Mouse (Mus musculus): ENCODE results near the gene Rnf224. TPM values are rescaled to one million over a fixed set of nuclear protein-coding genes. Genes with fewer than 3 reads are reported as not detected.
A peak's percentile ranks its signal among the peaks of the same experiment; 100 is the strongest.

The Rnf224 gene
- polyA plus RNA-seq, 1 experiment from 2014 or later: not detected

DNA sequence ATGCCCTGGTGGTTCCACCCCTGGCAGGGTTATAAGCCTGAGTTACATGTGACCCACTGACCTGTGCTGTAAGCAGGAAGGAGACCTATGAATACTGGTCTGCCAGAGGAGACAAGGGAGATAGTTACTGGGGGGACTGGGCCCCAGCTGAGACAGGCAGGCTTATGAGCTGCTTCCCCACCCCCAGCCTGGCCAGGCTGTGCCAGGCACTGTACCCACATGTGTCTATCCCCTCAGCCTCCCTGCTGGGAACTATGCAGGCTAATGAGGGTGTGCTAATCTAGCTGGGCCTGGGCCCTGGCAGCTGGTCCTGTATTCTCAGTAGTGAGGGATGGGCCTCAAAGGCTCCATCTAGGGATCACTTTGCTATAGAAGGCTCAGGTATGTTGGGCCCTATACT, 30.7 kb upstream of the Rnf224 start:
- Histone ChIP-seq H3K4me2 (ENCODE audit: low read depth, severe bottlenecking) (no peak overlapping the region), H3K9ac (ENCODE audit: low read length) (no peak overlapping the region), H3K27ac (replicated peaks; ENCODE audit: low read depth, low read length) (no peak overlapping the region), H3K36me3 (ENCODE audit: control insufficient read depth, insufficient read depth, low read length) (peaks cover 2% of the 10 kb centered on the region; the same call in 1 of the 2 replicates), H3K9me3 (ENCODE audit: control insufficient read depth, low read length) (no peaks in the 10 kb centered on the region), H3K27me3 (ENCODE audit: control insufficient read depth, insufficient read depth, low read length) (peaks cover 19% of the 10 kb centered on the region), H3K4me1 (ENCODE audit: control insufficient read depth, insufficient read depth, low read length) (peaks cover 18% of the 10 kb centered on the region), H3K4me3 (ENCODE audit: low read depth, low read length) (no peak overlapping the region)
- no peak for DNase-seq (ENCODE audit: low spot score)
- ATAC-seq (ENCODE audit: insufficient number of reproducible peaks, low FRiP score, low TSS enrichment, low read depth): no peak

GRCm38 (mm10) chr2:25266720-25267119, 30.1 kb upstream of the Rnf224 start:
- DNase-seq (ENCODE audit: low spot score): no peak
- Histone ChIP-seq H3K9me3 (ENCODE audit: control insufficient read depth, low read length) (no peaks in the 10 kb centered on the region), H3K9ac (ENCODE audit: low read length) (no peak overlapping the region), H3K4me3 (ENCODE audit: low read depth, low read length) (no peak overlapping the region), H3K27ac (replicated peaks; ENCODE audit: low read depth, low read length) (no peak overlapping the region), H3K4me2 (ENCODE audit: low read depth, severe bottlenecking) (no peak overlapping the region), H3K36me3 (ENCODE audit: control insufficient read depth, insufficient read depth, low read length) (peaks cover 2% of the 10 kb centered on the region; the same call in 1 of the 2 replicates), H3K27me3 (ENCODE audit: control insufficient read depth, insufficient read depth, low read length) (peaks cover 19% of the 10 kb centered on the region), H3K4me1 (ENCODE audit: control insufficient read depth, insufficient read depth, low read length) (peaks cover 18% of the 10 kb centered on the region)
- ATAC-seq (ENCODE audit: insufficient number of reproducible peaks, low FRiP score, low TSS enrichment, low read depth): no peak
- WGBS: 64% methylated on average over 2 of the region's 2 CpGs

- Histone ChIP-seq H3K36me3 (ENCODE audit: control insufficient read depth, insufficient read depth, low read length) (peaks cover 2% of the 10 kb centered on the region; the same call in 1 of the 2 replicates), H3K4me1 (ENCODE audit: control insufficient read depth, insufficient read depth, low read length) (peaks cover 13% of the 10 kb centered on the region), H3K27ac (replicated peaks; ENCODE audit: low read depth, low read length) (no peak overlapping the region), H3K4me2 (ENCODE audit: low read depth, severe bottlenecking) (no peak overlapping the region; the same call in 1 of the 2 replicates), H3K27me3 (ENCODE audit: control insufficient read depth, insufficient read depth, low read length) (peaks cover 19% of the 10 kb centered on the region), H3K9ac (ENCODE audit: low read length) (0 out of 2 replicates have a peak overlapping the region, but pooled peaks have one; percentile 22), H3K4me3 (ENCODE audit: low read depth, low read length) (no peak overlapping the region), H3K9me3 (ENCODE audit: control insufficient read depth, low read length) (no peaks in the 10 kb centered on the region)
- 65% methylated on average over 6 of the region's 6 CpGs for WGBS
- ATAC-seq (ENCODE audit: insufficient number of reproducible peaks, low FRiP score, low TSS enrichment, low read depth) (no peak), DNase-seq (ENCODE audit: low spot score) (no peak)
Measured at GRCm38 (mm10) chr2:25265897-25266656, 29.5 kb upstream of the Rnf224 start.

DNA sequence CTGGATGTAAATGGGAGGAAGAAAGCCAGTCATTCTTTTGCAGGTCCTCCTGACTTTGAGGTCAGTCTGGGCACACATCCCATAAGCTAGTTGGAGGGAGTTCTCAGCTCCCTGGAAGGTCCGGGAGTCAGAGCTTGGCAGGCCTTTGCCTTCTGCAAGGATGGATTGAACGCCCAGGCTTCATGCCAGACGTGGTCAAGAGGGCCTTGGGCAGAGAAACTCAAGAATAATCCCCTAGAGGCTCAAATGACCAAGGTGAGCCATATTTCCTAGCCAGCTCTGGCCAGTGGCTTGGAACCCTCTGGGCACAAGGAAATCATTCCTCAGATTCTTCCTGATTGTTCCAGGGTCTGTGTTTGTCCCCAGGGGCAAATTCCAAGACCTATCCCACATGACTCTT, 28.3 kb upstream of the Rnf224 start:
- no peak for DNase-seq (ENCODE audit: low spot score)
- peaks cover 19% of the 10 kb centered on the region for H3K27me3 ChIP-seq (ENCODE audit: control insufficient read depth, insufficient read depth, low read length)
- no peak overlapping the region for H3K4me3 ChIP-seq (ENCODE audit: low read depth, low read length)
- H3K4me1 ChIP-seq (ENCODE audit: control insufficient read depth, insufficient read depth, low read length): peaks cover 9% of the 10 kb centered on the region
- peaks cover 2% of the 10 kb centered on the region; the same call in 1 of the 2 replicates for H3K36me3 ChIP-seq (ENCODE audit: control insufficient read depth, insufficient read depth, low read length)
- H3K9me3 ChIP-seq (ENCODE audit: control insufficient read depth, low read length): no peaks in the 10 kb centered on the region
- WGBS: 75% methylated on average over 3 of the region's 3 CpGs
- ATAC-seq (ENCODE audit: insufficient number of reproducible peaks, low FRiP score, low TSS enrichment, low read depth): no peak
- no peak overlapping the region for H3K27ac ChIP-seq (replicated peaks; ENCODE audit: low read depth, low read length)
- no peak overlapping the region for H3K9ac ChIP-seq (ENCODE audit: low read length)
- H3K4me2 ChIP-seq (ENCODE audit: low read depth, severe bottlenecking): no peak overlapping the region

DNA sequence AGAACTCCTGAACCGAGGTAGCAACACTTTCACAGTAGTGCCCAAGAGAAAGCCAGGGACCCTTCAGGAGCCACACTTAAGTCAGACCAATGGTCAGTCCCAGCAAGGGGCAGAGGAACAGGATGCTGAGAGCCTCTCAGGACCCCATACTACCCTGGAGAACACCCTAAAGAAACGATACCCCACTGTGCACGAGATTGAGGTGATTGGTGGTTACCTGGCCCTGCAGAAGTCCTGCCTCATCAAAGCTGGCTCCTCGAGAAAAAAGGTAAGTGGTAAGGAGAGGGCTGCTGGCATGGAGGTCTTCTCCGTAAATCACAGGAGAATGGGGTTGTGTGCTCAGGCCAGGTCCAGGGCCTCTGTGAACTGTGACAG, 27.7 kb upstream of the Rnf224 start:
- Histone ChIP-seq H3K9ac (ENCODE audit: low read length) (no peak overlapping the region), H3K4me1 (ENCODE audit: control insufficient read depth, insufficient read depth, low read length) (peaks cover 9% of the 10 kb centered on the region), H3K27ac (replicated peaks; ENCODE audit: low read depth, low read length) (no peak overlapping the region), H3K9me3 (ENCODE audit: control insufficient read depth, low read length) (no peaks in the 10 kb centered on the region), H3K4me3 (ENCODE audit: low read depth, low read length) (no peak overlapping the region), H3K36me3 (ENCODE audit: control insufficient read depth, insufficient read depth, low read length) (peaks cover 2% of the 10 kb centered on the region; the same call in 1 of the 2 replicates), H3K27me3 (ENCODE audit: control insufficient read depth, insufficient read depth, low read length) (peaks cover 19% of the 10 kb centered on the region), H3K4me2 (ENCODE audit: low read depth, severe bottlenecking) (no peak overlapping the region)
- DNase-seq (ENCODE audit: low spot score) (no peak), ATAC-seq (ENCODE audit: insufficient number of reproducible peaks, low FRiP score, low TSS enrichment, low read depth) (no peak)
- WGBS: 75% methylated on average over 5 of the region's 5 CpGs

GRCm38 (mm10) chr2:25263623-25264285, 27.2 kb upstream of the Rnf224 start:
- H3K9me3 ChIP-seq (ENCODE audit: control insufficient read depth, low read length): no peaks in the 10 kb centered on the region
- H3K9ac ChIP-seq (ENCODE audit: low read length): peak overlapping the region; percentile 58
- peaks cover 19% of the 10 kb centered on the region for H3K27me3 ChIP-seq (ENCODE audit: control insufficient read depth, insufficient read depth, low read length)
- no peaks in the 10 kb centered on the region; the same call in 1 of the 2 replicates for H3K36me3 ChIP-seq (ENCODE audit: control insufficient read depth, insufficient read depth, low read length)
- no peak for DNase-seq (ENCODE audit: low spot score)
- peak overlapping the region; percentile 74 for H3K4me3 ChIP-seq (ENCODE audit: low read depth, low read length)
- H3K4me1 ChIP-seq (ENCODE audit: control insufficient read depth, insufficient read depth, low read length): peaks cover 9% of the 10 kb centered on the region
- 21% methylated on average over 12 of the region's 12 CpGs for WGBS
- peak overlapping the region; percentile 99 for H3K4me2 ChIP-seq (ENCODE audit: low read depth, severe bottlenecking)
- no peak overlapping the region for H3K27ac ChIP-seq (replicated peaks; ENCODE audit: low read depth, low read length)
- ATAC-seq (ENCODE audit: insufficient number of reproducible peaks, low FRiP score, low TSS enrichment, low read depth): no peak

GRCm38 (mm10) chr2:25262795-25263622, 26.4 kb upstream of the Rnf224 start:
- WGBS: under 1% methylated on average over 77 of the region's 82 CpGs
- Histone ChIP-seq H3K36me3 (ENCODE audit: control insufficient read depth, insufficient read depth, low read length) (no peaks in the 10 kb centered on the region), H3K4me2 (ENCODE audit: low read depth, severe bottlenecking) (peak overlapping the region; percentile 99), H3K9ac (ENCODE audit: low read length) (peak overlapping the region; percentile 58), H3K4me1 (ENCODE audit: control insufficient read depth, insufficient read depth, low read length) (peaks cover 9% of the 10 kb centered on the region), H3K27me3 (ENCODE audit: control insufficient read depth, insufficient read depth, low read length) (peaks cover 19% of the 10 kb centered on the region), H3K9me3 (ENCODE audit: control insufficient read depth, low read length) (no peaks in the 10 kb centered on the region), H3K4me3 (ENCODE audit: low read depth, low read length) (peak overlapping the region; percentile 74), H3K27ac (replicated peaks; ENCODE audit: low read depth, low read length) (no peak overlapping the region)
- peak; percentile 63 for DNase-seq (ENCODE audit: low spot score)
- peak; percentile 29; the same call in 1 of the 2 replicates for ATAC-seq (ENCODE audit: insufficient number of reproducible peaks, low FRiP score, low TSS enrichment, low read depth)

- Histone ChIP-seq H3K27ac (replicated peaks; ENCODE audit: low read depth, low read length) (no peak within 1 kb of the TSS), H3K9me3 (ENCODE audit: control insufficient read depth, low read length) (no peaks in the 10 kb centered on the region), H3K4me1 (ENCODE audit: control insufficient read depth, insufficient read depth, low read length) (peaks cover 9% of the 10 kb centered on the region), H3K9ac (ENCODE audit: low read length) (peak within 1 kb of the TSS; percentile 58), H3K36me3 (ENCODE audit: control insufficient read depth, insufficient read depth, low read length) (no peaks in the 10 kb centered on the region), H3K27me3 (ENCODE audit: control insufficient read depth, insufficient read depth, low read length) (peaks cover 19% of the 10 kb centered on the region), H3K4me3 (ENCODE audit: low read depth, low read length) (peak within 1 kb of the TSS; percentile 74), H3K4me2 (ENCODE audit: low read depth, severe bottlenecking) (peak within 1 kb of the TSS; percentile 99)
- under 1% methylated on average over 39 of the region's 39 CpGs for WGBS
- peak; percentile 99 for ATAC-seq (ENCODE audit: insufficient number of reproducible peaks, low FRiP score, low TSS enrichment, low read depth)
- peak; percentile 94 for DNase-seq (ENCODE audit: low spot score)
Measured at GRCm38 (mm10) chr2:25262291-25262767, 25.7 kb upstream of the Rnf224 start, which contains the start of gene Tprn. Gene Tprn (plus strand): TSS chr2:25262618.

All from limb, embryonic 11.5 days (tissue).